Mouse (Mus musculus) lung, postnatal 0 days (tissue): ENCODE measurements around the gene Eloa. TPM values are rescaled to one million over a fixed set of nuclear protein-coding genes. Genes with fewer than 3 reads are reported as not detected.
A peak's percentile ranks its signal among the peaks of the same experiment; 100 is the strongest.

Experiments used
- ATAC-seq: fragments of 200-750 bp; cut with Nextera tagmentation; 2 replicates; pipeline ENCODE4 v1.8.0; 2017; ENCODE audit warnings: moderate library complexity
- DNase-seq: peaks from one replicate; pipeline ENCODE4 v3.0.0-alpha.2; 2016; ENCODE audit warnings: low spot score
- H3K27ac ChIP-seq: fragments of 300-500 bp; sonication (generic); 2 replicates; pipeline ENCODE4 v1.5.1; 2014; ENCODE audit warnings: antibody characterized with exemption, mild to moderate bottlenecking, low read length, mixed read lengths
- H3K27me3 ChIP-seq: fragments of 300-500 bp; sonication (generic); replicated peaks from 2 replicates; pipeline ENCODE4 v1.6.1; 2014; ENCODE audit warnings: low read length, mixed read lengths; ENCODE audit not compliant: insufficient read depth
- H3K36me3 ChIP-seq: fragments of 300-500 bp; sonication (generic); 2 replicates; pipeline ENCODE4 v1.6.1; 2014; ENCODE audit warnings: low read length, mixed read lengths; ENCODE audit not compliant: insufficient read depth
- H3K4me1 ChIP-seq: fragments of 300-500 bp; sonication (generic); 2 replicates; pipeline ENCODE4 v1.6.1; 2014; ENCODE audit warnings: antibody characterized with exemption, low read depth, low read length, mixed read lengths; ENCODE audit not compliant: insufficient read depth
- H3K4me2 ChIP-seq: fragments of 300-500 bp; sonication (generic); replicated peaks from 2 replicates; pipeline ENCODE4 v1.6.1; 2014; ENCODE audit warnings: low read depth, mild to moderate bottlenecking, low read length, moderate library complexity, mixed read lengths
- H3K4me3 ChIP-seq: fragments of 300-500 bp; sonication (generic); 2 replicates; pipeline ENCODE4 v1.5.1; 2014; ENCODE audit warnings: low read depth, low read length
- H3K9ac ChIP-seq: fragments of 300-500 bp; sonication (generic); replicated peaks from 2 replicates; pipeline ENCODE4 v1.6.1; 2014; ENCODE audit warnings: low read depth, mild to moderate bottlenecking
- H3K9me3 ChIP-seq: fragments of 300-500 bp; sonication (generic); 2 replicates; pipeline ENCODE4 v1.6.1; 2016; ENCODE audit warnings: low read length, mixed read lengths
- CTCF ChIP-seq: IDR thresholded peaks from 2 replicates; pipeline ENCODE4 v1.5.1; 2016; ENCODE audit warnings: antibody characterized with exemption, mild to moderate bottlenecking
- EP300 ChIP-seq: IDR thresholded peaks from 2 replicates; pipeline ENCODE4 v1.6.1; 2016; ENCODE audit warnings: antibody characterized with exemption, mild to moderate bottlenecking, control low read depth
- WGBS: fragments of 180-500 bp; shearing (Covaris S2); extraction: QIAGEN DNeasy Blood & Tissue Kit; methylation state at CpG from one replicate; pipeline ENCODE4 v1.1.7; 2014; 5-methylcytosine and 5-hydroxymethylcytosine counted together
- polyA plus RNA-seq: library from polyadenylated mRNA; unstranded; fragments of >200 nt; fragmentation: Nextera tagmentation; extraction: Ambion mirVana; gene quantifications from 2 replicates; pipeline ENCODE4 v1.2.1, GENCODE M21; 2015

The Eloa gene
- polyA plus RNA-seq, 1 experiment from 2014 or later, result 25.6 TPM

GRCm38 (mm10) chr4:135976146-135976545, 45.4 kb downstream of the Eloa start:
- Histone ChIP-seq H3K27ac (no peak overlapping the region), H3K36me3 (0 out of 2 replicates have a peak, but pooled peaks cover 4% of the 10 kb centered on the region), H3K4me3 (no peak overlapping the region), H3K4me2 (no peak overlapping the region), H3K27me3 (no peaks in the 10 kb centered on the region), H3K4me1 (peaks cover 4% of the 10 kb centered on the region; the same call in 1 of the 2 replicates), H3K9ac (no peak overlapping the region), H3K9me3 (no peaks in the 10 kb centered on the region)
- 92% methylated on average over 12 of the region's 12 CpGs for WGBS
- TF ChIP-seq CTCF (no peak), EP300 (no peak)
- no peak for ATAC-seq
- no peak for DNase-seq

- peak overlapping the region; percentile 95 for H3K4me2 ChIP-seq
- H3K9me3 ChIP-seq, result no peaks in the 10 kb centered on the region
- DNase-seq (no peak), ATAC-seq (no peak)
- TF ChIP-seq EP300 (no peak), CTCF (no peak)
- no peaks in the 10 kb centered on the region for H3K27me3 ChIP-seq
- H3K9ac ChIP-seq, result peak overlapping the region; percentile 69; the same call in 1 of the 2 replicates
- 50% methylated on average over 13 of the region's 13 CpGs for WGBS
- peak overlapping the region; percentile 92 for H3K4me3 ChIP-seq
- peaks cover 4% of the 10 kb centered on the region; the same call in 1 of the 2 replicates for H3K4me1 ChIP-seq
- H3K27ac ChIP-seq, result 0 out of 2 replicates have a peak overlapping the region, but pooled peaks have one; percentile 3
- peaks cover 9% of the 10 kb centered on the region; the same call in 1 of the 2 replicates for H3K36me3 ChIP-seq
Observed at GRCm38 (mm10) chr4:135972911-135973811, 48.4 kb downstream of the Eloa start.

GRCm38 (mm10) chr4:135972556-135972906, 49.0 kb downstream of the Eloa start, which contains the start of gene Lypla2:
Lypla2 (minus strand) TSS chr4:135972626.
- Histone ChIP-seq H3K36me3 (peaks cover 14% of the 10 kb centered on the region; the same call in 1 of the 2 replicates), H3K4me1 (peaks cover 4% of the 10 kb centered on the region; the same call in 1 of the 2 replicates), H3K4me2 (peak within 1 kb of the TSS; percentile 95), H3K9me3 (no peaks in the 10 kb centered on the region), H3K27ac (peak within 1 kb of the TSS; percentile 54), H3K27me3 (no peaks in the 10 kb centered on the region), H3K9ac (peak within 1 kb of the TSS; percentile 69), H3K4me3 (peak within 1 kb of the TSS; percentile 92)
- DNase-seq (peak; percentile 93), ATAC-seq (peak; percentile 90)
- under 1% methylated on average over 19 of the region's 19 CpGs for WGBS
- TF ChIP-seq CTCF (0 out of 2 replicates have a peak, but pooled peaks have one; percentile 15), EP300 (no peak)

GRCm38 (mm10) chr4:135971805-135972555, 49.6 kb downstream of the Eloa start:
- H3K27me3 ChIP-seq, result no peaks in the 10 kb centered on the region
- peak overlapping the region; percentile 54 for H3K27ac ChIP-seq
- peaks cover 4% of the 10 kb centered on the region; the same call in 1 of the 2 replicates for H3K4me1 ChIP-seq
- ATAC-seq, result peak; percentile 24
- H3K4me3 ChIP-seq, result peak overlapping the region; percentile 92
- H3K9ac ChIP-seq, result peak overlapping the region; percentile 69
- TF ChIP-seq EP300 (no peak), CTCF (no peak; the same call in 1 of the 2 replicates)
- WGBS, result under 1% methylated on average over 23 of the region's 35 CpGs
- peak; percentile 25 for DNase-seq
- peak overlapping the region; percentile 95 for H3K4me2 ChIP-seq
- H3K9me3 ChIP-seq, result no peaks in the 10 kb centered on the region
- H3K36me3 ChIP-seq, result peaks cover 16% of the 10 kb centered on the region; the same call in 1 of the 2 replicates

GRCm38 (mm10) chr4:135970585-135970984, 51.0 kb downstream of the Eloa start:
- no peak for ATAC-seq
- peaks cover 4% of the 10 kb centered on the region; the same call in 1 of the 2 replicates for H3K4me1 ChIP-seq
- no peak overlapping the region for H3K9ac ChIP-seq
- TF ChIP-seq CTCF (no peak), EP300 (no peak)
- H3K36me3 ChIP-seq, result peaks cover 16% of the 10 kb centered on the region; the same call in 1 of the 2 replicates
- no peak overlapping the region for H3K27ac ChIP-seq
- H3K9me3 ChIP-seq, result no peaks in the 10 kb centered on the region
- no peaks in the 10 kb centered on the region for H3K27me3 ChIP-seq
- no peak for DNase-seq
- H3K4me3 ChIP-seq, result no peak overlapping the region
- no peak overlapping the region for H3K4me2 ChIP-seq
- WGBS, result 82% methylated on average over 11 of the region's 11 CpGs
